Mouse (Mus musculus) cerebellum, adult 8-10 months (tissue): Measurements from ENCODE around the gene Cd99l2.

Experiments used
- DNase-seq: peaks from one replicate; pipeline ENCODE4 v3.0.0; 2022

Gene Cd99l2

DNA sequence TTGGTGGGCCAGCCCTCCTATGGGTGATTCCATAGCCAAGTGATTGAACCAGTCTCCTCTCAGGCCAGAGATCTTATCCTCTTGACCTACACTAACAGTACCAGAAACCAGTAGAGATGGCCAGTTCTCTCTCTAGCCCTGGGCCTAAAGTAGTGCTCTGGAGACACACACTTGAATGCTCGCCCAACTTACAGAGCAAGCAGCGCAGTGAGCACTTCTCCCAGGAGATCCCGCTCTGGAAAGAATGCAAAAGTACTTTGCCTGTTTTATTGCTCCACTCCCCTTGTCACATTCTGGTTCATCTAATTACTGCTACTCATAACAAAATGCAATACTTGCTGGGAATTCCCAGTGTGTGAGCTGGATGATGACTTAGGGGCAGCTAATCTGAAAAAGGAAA is 25.2 kb downstream of the Cd99l2 start:
- no peak for DNase-seq

DNA sequence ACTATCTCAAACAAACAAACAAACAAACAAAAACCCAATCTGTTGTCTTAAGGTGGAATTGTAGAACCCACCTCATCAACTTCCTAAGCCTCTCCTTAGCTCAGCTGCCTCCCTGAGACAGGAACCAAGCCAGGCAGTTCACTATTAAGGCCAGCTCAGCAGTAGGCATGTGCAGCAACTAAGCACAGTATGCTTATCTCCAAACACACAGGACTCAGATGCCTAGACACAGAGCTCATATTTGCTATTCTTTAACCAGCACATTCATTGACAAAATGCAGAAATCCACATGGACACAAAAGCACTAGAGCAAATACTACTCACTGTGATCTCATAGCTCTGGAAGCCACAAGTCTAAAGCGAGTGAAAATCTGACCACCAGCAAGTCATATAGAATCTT is 27.2 kb downstream of the Cd99l2 start:
- DNase-seq: no peak

DNA sequence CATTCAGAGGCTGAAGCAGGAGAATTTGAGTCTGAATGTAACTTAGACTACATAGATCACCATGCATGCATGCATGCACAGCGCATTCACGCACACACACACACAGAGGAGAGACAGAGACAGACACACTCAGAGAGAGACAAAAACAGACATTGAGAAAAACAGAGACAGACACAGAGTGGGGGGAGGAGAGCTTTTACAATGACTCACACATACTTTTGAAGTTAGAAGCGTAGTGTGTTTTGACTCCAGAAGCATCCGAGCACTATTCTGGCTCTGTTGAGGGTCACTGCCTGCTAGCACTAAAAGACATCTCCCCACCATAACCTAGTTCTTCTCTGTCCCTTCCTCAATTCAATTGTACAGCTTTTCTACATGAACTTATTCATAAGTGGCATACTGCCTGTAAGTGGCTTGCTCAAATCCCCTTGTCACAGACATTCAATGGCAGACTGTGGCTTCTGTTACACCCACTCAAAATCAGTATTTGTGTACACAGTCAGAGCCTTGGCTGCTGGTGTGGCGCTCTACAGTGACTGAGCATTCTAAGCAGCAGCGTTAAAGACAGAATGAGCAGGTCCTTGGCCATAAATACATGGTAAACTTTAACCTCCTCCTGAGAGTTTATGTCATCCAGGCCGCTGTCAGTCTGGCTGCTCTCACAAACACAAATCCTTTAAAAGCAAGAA is 28.4 kb downstream of the Cd99l2 start:
- no peak for DNase-seq

DNA sequence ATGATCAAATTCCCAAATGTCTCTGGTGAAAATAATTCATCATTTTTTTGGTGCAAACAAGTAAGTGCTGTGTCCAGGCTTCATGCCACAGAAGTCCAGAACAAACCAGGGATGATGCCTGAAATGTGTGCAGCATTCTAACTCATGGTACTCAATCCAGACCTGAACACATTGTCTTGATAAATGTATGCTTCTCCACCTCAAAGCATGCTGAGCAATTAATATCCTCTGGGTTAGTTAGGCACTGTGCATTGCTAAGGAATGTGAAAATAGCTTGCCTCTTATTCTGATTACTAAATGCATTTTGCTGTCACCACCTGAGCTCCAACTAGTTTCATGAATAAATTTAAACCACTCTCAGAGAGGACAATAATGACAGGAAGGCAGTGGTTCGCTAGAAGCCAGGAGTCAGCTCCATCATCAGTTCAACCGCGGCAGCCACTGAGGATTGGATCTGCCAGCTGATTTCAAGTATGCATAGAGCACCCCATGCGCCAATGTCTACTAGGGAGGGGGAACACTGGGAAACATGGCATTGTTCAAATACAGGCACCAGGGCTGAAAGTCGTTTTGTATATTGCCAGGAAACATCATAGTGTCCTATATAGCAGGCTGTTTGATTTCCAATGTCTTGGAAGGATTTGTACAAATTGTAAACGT is 36.4 kb downstream of the Cd99l2 start:
- no peak for DNase-seq

DNA sequence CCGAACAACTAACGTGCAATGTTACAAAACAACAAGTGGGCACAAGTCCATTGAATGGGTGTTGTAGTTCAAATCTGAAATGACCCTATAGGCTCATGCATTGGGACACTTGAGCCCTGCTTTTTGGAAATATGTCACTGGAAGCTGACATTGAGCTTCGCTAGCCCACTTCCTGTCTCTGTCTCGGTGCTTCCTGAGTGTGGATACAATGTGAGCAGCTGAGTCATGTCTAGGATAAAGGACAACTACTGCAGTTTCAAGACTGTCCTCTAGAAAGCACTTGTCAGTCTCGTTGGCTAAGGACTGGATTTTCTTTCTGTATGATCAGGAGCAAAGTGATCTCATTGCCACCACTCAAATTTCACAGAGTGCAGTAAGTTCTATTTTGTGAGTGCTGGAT is 49.7 kb downstream of the Cd99l2 start:
- DNase-seq: no peak

DNA sequence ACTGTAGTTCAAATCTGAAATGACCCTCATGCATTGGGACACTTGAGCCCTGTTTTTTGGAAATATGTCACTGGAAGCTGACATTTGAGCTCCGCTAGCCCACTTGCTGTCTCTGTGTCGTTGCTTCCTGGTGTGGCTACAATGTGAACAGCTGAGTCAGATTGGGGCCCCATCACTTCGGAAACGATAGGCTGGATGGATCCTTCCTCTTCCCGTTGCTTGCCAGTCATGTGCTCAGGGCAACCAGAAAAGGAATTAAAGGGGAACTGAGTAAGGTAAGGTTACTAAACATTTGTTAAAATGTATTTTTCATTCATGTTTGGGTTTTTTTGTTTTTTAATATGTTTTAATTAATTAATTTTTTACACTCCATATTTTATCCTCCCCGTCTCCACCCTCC is 53.2 kb downstream of the Cd99l2 start:
- no peak for DNase-seq

DNA sequence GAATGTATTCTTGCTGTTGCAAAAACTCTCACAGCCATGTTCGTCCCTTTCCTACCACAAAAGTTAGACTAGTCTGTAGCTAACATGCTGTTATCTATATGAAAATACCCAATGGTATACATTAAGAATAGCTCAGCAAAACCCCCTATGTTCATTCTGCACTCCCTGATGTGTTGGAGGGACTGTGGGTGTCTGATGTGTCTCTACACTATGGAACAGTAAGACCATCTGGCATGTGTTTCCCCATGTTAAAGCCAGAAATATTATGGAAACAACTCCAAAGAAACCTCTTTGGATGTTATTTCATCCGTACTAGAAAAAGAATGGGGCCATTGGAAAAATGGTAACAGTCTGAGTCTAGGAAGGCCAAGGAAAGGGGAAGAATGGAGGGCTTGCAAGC is 57.1 kb downstream of the Cd99l2 start:
- no peak for DNase-seq

DNA sequence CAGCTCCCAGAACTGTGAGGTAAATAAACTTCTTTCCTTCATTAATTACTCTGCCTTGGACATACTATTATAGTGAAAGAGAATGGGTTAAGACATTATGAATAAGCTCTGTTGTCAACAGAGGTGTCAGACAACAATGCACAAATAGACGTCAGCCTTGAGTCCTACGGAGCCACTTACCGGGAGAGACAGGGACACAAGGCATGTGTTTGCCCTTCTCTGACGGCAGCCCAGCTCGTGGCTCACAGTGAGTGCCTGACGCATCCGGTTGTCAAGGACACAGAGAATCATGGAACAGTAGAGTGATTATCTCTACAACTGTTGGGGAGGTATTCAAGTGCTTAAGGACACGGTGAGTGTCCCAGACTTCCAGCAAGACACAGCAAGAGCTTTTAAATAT is 57.8 kb downstream of the Cd99l2 start:
- no peak for DNase-seq

DNA sequence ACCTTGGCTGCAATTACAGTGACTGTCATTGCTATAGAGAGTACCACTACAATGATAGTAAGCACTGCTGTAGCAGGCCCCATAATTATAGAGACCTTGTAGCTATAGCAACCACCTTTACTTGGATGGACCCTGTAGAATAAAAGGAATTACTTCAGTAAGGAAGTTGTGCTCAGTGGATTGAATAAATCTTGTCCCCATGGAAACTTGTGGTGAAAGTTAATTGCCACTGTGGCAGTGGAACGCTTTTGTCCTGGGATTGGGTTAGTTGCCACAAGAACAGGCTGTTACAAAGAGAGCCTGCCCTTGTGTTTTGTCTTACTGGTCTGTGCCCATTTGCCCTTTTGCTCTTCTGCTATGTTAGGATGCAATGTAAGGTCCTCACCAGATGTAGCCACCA is 58.2 kb downstream of the Cd99l2 start:
- no peak for DNase-seq

DNA sequence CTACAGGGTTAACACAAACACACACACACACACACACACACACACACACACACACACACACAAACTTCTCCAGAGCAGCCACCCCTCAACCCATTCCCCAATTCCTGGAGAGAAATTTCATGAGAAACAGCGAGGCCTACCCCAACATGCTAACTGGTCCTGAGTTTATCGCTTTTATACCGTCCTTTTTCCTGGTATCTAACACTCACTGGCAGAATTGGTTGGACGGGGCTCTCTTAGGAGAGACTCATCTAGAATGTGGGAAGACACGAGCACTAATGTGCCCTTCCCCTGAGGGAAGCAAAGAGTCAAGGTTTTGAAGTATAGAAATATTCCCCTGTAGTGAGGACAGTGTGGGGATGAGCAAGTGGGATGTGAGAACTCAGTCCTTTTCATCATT is 61.7 kb downstream of the Cd99l2 start:
- DNase-seq: no peak

DNA sequence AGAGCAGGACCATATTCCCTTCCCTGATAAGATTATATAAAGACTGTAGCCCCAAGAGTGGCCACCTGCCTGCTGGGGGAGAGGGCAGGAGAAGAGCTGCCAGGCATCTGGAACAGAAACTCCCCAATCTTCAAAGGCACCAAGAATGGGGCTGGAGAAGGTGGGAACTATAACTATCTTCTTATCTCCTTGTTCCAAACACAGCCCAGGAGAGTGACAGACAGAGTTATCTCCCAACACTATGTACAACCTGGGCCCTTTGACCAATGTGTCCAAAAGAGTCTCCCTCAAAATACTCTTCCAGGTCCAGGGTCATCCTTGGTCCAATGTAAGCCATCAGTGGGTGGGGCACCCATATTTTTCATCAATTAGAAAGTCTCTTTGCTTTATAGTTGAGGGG is 65.2 kb downstream of the Cd99l2 start:
- DNase-seq: no peak

DNA sequence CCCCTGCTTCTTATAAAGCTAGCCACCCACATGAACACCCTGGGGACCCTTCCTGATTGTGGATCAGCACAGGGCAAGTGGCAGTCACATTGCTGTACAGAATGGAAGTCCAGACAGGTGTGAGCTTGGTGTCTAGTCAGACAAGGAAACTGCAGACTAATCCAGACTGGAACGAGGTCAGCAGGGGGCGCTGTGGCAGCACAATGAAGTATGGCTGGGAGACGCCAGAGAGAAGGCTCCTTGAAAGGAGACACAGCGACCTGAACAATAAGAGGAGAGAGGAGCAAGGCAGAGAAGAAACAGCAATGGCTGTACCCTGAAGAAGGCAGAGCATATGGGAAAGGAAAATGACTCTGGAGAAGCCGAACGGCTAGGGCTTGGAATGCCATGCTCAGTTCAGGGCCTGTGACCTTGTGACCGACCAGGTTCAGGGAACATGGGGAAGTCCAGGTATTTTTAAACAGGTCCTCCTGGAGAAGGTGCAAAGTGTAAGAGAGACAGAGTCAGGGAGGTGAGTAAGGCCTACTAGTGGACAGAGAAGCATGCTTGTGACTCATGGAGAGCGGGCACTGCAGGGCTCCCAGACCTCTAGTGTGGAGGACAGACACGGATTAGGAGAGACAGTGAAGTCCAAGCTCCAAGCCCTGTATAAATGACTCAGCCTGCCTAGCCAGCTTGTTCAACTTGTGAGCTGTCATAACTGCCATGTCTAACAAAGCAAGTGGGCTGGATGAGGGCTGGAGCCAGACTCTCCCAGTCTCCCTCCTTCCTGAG is 66.7 kb downstream of the Cd99l2 start:
- peak; percentile 74 for DNase-seq

DNA sequence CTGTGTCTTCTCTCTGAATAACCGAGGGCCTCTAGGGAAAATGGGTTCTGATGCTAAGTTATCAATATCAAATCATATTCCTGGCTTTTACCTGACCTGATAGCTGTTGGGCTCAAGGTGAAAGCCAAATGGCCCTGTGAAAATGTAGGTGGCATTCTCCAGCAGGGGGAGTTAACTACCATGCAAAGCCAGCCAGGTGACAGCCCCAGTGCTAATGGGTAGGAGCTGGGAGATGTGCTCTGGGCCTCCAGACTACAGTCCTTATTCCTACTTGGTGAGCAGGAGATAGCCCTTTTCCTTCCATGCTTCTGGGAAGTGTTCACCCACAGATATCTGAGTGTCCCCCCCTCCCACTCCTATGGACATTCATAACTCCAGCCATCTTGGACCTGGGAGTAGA is 67.8 kb downstream of the Cd99l2 start:
- no peak for DNase-seq

DNA sequence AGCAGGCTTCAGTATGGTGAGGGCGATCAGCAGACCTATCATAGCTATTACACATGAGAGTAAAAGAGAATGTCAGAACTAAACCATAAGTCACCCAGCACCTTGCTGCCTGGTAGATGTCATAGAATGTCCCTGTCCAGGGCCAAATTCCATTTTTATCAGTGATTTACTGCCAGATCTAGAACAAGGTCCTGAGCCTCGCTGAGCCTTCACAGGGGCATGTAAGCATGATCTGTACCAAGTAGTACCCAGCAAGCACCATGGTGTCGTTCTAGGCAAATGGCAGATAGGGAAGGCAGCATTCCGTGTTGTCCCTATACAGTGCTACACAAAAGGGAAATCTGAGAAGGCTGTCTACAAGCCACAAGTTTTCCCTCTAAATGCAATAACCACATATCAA is 79.0 kb downstream of the Cd99l2 start:
- no peak for DNase-seq

DNA sequence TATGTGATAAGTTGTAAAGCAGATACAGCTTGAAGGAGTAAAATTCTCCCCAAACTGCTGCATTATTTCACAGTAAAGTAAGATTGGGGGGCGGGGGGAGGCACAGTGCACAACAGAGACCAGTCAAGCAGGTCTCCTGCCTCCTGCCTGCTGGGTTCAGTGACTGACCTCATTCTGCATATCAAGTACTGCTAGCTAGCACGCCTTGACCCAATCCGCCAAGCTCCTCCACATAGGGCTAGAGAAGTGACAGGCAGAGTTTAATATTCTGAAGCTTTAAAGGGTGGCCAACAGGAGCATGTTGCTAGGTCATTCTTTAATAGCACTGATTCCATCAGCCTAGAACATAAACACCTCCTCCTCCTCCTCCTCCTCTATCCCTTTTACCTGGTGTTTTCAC is 79.9 kb downstream of the Cd99l2 start:
- DNase-seq: no peak

DNA sequence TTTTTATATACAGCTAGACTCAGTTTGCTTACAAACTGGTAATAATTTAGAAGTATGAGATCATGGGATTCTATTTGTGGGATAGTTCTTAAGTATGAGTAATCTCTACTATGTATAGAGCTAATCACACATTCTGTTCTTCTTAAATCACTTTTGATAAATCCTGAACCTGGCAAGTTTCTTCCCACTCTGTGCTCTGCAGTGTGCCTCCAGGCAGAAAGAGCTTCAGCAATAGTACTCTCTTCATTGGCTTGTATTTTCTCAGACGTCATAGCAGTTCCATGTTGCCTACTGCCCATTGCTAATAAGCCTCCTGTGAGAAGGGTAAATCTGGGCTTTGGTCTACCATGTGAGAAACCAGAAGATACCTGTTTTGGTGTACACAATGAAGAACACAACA is 84.3 kb downstream of the Cd99l2 start:
- DNase-seq: no peak

DNA sequence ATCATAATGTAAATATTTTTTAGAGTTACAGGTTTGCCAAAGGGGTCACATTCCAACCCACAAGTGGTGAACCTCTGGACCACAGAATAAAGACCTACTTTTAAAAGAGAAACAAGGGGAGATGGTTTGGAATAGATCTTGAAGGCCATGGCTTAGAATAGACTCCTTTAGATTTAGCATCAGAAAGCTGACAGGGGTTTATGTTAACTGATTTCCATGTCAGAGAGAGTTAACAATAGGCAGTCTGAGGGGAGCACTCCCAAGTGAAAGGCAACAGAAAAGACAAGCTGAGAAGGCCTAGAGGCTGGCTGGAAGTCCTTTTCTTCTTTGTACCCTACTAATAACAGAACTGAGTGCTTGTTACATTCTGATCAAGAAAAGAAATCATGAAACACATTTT is 86.4 kb downstream of the Cd99l2 start:
- DNase-seq: no peak

DNA sequence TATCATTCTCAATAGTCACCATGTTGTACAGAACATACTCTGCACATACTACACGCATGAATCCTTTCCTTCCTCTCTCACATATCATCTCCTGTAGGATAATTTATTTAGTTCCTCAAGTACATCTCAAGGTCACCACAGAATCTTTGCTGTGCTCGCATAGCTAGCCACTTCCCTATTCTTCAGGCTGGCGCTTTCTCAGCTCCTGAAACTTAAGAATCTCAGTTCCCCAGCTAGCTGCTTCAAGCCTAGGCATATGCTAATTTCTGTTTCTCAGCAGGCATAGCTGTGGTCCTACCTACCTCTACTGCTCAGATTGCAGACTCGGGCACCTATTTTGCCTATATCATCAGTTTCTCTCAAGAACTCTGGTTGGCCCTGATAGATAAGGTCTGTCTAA is 96.3 kb downstream of the Cd99l2 start:
- DNase-seq: no peak

DNA sequence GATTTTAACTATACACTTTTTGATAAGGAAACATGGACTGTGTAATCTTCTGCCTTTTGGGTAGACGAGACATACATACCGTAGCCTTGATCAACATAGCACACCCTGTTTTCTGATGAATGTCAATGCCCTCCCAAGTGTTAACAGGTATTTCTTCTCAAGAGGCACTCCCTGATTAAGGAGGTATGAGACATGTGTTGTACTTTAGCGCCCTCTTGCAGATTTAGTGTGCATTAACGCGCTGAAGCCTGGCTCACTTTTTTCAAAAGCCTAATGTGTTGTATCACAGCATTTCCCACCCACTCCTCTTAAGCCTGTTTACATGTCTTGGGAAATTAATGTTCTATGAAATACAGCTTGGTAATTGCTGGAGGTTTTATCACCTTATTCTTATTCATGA is 111.1 kb downstream of the Cd99l2 start:
- peak; percentile 31 for DNase-seq

DNA sequence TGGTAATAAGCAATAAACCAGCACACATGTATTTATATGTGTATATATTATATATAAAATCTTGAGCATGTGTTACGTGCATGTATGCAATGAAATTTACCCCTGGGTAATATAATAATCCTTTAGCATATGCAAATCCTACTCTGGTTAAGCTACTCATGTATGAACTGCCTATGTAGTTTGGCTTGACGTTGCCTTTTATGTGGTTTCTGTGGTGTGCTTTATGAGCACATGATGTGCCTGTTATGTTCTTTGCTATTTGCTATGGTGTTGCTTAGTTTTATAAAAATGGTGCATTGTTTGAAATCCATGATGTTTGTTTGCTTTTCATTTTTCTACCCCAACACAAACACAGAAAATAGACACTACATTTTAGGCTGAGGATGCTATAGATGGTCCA is 114.2 kb downstream of the Cd99l2 start:
- DNase-seq: no peak

DNA sequence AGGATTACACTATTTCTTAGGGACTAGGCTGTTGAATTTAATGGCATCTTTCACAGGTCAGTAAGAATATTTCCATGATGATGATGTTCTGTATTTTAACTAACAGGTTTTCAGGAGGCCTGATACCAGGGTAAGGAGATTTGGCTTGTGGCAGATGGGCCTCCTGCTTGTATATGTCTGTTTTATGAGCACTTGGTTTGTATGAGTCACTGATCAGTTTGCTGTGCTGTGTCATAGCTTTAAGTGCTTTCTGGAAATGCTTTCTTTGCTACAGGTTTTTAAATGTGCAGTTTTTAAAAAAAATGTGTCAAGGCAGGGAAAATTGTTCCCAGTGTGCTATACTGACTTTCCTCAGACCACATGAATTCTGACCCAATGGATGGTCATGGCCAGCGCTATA is 115.9 kb downstream of the Cd99l2 start:
- DNase-seq: no peak
